Mouse (Mus musculus) B cell, adult 2 months (primary cell): ENCODE measurements around the gene Cpsf4l.

ENCODE experiments used
- DNase-seq, 2 experiments: peaks; one replicate each; pipeline ENCODE4 v3.0.0; 2022

The Cpsf4l gene

DNA sequence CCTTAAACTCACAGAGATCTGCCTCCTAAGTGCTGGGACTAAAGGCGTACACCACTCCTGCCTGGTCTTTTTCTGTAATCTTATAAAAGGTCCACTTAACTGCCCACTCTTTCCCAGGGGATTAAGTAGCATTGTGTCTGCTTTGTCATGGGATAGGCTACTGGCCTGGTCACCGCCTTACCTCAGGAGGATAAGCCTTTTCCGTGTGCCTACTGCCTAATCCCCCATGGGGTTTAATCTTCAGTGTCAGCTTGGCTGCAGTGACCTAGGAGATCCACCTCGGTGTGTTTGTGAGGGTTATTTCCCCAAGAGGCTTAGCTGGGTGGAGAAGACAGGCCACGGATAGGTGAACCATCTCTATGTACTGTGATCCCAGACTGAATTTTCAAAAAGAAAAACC is 12.2 kb downstream of the Cpsf4l start:
- no peak for DNase-seq

DNA sequence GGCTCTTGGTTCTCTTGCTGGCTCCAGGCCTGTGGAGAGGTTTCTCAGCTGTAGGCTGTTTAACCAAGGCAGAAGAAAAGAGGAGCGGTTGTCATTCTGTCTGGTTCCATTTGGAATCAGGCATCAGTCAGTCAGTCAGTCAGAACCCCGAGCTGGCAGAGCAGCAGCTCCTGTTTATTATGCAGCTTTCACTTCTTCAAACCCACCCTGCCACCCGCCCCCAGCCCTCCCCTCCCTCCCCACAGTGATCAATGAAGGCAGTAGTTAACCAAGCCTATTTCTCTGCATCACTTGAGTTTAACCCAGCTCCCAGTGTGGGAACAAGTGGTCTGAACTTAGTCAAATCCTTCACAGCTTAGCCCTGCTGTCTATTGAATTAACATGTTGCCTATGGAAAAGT is 18.0 kb downstream of the Cpsf4l start:
- peak in 1 of 2 experiments; percentile 15 for DNase-seq

DNA sequence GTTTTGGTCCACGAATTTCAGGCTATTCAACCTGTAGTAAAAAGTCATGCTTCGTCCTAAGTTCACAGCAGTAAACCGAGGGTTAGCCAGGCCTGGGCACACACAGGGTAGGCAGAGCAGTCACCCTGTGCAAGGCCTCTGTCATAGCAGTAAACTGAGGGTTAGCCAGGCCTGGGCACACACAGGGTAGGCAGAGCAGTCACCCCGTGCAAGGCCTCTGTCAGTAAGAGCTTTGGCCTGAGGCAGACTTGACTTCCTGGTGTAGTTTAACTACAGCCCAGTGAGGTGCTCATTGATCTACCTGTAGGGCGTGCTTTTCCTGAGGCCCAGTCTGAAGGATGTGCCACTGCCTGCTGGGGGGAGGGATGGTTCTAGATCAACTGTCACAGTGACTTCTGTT is 18.5 kb downstream of the Cpsf4l start:
- DNase-seq, result no peak

DNA sequence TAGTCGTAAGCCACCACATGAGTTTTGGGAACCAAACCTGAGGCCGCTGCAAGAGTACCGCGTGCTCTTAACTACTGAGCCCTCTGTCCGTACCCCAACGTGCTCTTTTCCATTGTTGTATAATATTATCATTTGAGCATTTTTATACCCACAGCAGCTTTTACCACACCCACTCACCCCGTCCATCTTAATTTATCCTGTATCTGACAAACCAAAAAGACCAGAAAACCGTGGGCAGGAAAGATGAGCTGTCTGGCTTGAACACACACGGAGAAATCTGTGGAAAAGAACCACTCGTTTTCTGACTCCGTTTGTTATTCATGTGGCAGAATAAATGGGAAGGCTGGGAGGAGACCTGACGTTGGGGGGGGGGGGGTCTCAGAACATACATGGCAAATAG is 19.3 kb downstream of the Cpsf4l start:
- no peak for DNase-seq

DNA sequence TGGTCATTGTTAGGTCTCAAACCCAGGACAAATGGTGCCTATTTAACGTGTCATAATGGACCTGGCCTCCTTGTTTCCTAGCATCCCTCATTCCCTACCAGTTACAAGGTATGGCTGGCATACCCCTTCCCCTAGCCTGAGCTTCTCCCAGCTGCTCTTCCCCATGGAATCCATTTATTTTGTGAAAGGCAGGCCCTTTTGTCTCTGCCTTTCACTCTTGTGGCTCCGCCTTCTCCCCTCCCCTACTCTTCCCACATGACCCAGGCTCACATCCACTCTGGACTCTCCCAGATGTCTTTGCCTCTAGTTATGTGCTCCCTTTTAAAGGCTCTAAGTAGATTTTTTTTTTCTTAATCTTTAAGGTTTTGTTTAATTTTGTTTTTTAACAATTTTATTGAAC is 22.8 kb downstream of the Cpsf4l start:
- DNase-seq, result no peak

DNA sequence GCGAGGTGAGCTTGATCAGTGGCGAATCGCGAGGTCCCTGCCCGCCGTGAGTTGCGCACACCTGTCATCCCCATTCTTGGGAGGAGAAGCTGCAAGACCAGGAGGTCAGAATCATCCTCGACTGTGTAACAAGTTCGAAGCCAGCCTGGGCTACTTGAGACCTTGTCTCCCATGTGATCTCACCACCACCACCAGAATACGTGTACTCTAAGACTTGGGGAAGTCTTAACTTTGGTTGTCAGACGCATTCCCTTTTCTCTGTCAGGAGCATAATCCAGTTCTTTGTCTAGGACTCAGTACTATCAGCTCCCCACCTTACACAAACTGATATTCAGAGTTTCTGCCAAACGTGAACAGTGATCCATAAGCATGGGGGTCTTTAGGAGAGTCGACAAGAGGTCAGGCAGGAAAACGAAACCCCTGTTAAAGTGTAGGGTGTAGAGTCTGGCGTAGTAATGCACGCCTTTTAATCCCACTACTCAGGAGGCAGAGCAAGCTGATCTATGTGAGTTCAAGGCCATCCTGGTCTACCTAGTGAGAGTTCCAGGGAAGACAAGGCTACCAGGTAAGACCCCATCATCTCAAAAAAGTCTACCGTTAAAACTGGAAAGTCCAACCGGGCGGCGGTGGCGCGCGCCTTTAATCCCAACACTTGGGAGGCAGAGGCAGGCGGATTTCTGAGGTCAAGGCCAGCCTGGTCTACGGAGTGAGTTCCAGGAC is 24.9 kb downstream of the Cpsf4l start:
- DNase-seq, result no peak

DNA sequence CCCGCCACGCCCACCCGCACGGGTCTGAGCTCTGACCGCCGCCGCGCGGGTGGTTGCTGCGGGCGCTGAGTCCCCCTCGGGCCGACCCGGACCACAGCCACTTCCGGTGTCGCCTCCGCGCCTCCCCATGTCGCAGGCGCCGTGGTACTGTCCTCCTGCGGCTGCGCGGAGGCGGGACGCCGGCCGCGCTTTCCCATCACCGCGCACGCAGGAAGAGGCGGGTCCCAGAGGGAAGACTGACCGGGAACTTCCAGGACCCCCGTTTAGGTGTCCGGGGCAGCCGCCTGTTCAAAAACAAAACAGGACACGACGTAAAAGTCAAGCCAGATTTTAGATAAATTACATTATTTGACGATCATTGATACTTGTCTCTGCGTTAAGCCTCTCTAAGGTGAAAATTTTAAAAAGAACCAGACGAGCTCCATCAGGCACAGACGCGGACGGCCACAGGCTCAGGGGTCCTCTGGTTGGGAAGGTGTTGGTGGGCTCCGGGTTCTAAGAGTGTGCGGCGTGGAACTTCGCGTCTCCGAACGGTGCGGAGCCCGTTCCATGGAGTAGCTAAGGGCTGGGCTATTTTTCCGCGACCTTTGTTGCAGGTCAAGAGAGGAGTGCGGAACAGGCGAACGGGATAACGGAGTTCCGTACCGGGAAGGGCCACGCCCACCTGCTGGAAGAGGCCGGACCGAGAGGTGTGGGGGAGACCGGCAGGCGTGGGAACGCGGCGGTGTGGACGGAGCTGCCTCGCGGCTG is 25.7 kb downstream of the Cpsf4l start, which contains the start of the genes Fam104a and D11Wsu47e:
Gene Fam104a, minus strand, starts transcription at position 199 of the 750 bp plus-strand sequence.
Gene D11Wsu47e, plus strand, starts transcription at position 456 of the 750 bp plus-strand sequence.
- peak; percentile 95 for DNase-seq

DNA sequence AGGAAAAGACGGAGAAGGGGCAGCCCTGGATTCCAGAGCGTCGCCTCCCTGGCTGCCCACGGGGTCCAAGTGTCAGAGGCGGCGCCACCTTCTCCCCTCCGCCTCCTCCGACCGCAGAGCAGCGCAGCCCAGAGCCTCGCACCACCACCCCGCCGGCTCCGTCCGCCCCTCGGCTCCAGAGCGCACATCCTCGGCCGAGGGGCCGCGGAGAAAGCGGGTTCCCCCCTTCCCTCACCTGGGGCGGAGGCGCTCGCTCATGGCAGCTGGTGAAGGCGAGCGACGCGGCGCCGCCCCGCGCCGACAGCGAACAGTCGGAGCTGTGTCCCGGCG is 26.2 kb downstream of the Cpsf4l start:
- DNase-seq, result no peak

DNA sequence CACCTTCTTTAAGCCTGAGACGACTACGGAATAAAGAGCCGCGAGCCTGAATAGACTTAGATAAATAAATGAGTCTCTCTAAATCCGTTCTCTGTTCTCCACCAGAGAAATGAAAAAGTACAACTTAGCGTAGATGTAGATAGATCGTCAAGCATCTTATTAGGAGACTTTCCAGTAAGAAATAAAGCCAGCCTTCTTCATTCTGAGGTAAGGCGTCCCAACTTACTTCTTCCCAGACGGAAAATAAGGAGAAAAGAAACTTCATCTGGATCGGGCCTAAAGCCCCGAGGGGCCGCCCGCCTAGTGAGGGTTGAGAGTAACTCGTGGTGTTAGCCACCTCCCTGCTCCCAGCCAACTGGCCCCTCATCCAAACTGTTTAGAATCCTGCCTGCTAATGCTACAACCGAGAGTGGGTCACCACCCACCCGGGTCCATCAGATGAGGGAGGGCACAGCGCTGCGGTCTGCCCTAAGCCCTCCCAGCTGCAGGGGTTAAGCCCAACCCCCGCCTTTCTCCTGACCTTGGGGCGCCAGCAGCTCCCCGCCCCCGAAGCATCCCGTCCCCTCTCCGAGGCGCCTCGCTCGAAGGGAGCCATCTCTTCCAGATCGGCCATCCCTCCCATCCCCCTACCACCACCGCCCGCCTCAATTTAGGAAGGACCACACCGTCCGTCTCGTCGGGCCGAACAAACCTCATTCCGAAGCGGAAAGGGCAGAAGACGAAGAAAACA is 26.8 kb downstream of the Cpsf4l start:
- DNase-seq, result peak; percentile 46 to 54

DNA sequence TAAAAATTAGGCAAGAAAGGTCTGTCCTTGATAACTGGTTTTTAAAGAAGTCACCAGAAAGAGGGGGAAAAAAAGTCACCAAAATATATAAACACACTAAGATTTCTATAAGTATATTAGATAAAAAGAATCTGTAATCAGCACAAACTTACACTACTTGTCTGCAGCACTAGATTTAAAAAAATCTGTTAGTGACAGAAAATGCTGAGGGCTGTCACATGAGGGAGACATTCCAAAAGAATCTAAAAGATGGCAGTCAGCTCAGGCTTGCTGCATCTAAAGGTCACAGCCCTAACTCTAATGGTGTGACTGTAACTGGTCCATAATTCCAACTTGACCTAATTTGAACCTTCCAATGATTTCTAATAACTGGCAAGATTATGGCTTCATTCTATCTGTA is 27.8 kb downstream of the Cpsf4l start:
- no peak for DNase-seq

DNA sequence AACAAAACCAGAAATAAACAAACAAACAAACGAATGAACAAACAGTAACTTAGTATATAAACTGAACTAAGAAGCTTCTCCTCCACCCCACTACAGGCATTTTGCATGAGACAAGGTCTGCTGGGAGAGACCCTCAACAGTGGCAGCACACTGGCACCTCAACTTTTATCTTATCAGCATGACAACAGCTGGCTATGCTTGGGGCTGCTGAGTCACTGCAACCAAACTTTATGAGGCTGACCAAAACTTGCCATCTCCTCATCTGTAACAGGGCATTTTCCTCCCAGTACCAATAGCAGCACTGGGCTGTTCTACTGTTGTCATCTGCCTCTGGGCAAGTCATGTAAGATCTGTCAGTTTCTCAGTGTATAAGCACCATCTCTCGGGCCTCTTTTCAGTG is 28.9 kb downstream of the Cpsf4l start:
- no peak for DNase-seq

DNA sequence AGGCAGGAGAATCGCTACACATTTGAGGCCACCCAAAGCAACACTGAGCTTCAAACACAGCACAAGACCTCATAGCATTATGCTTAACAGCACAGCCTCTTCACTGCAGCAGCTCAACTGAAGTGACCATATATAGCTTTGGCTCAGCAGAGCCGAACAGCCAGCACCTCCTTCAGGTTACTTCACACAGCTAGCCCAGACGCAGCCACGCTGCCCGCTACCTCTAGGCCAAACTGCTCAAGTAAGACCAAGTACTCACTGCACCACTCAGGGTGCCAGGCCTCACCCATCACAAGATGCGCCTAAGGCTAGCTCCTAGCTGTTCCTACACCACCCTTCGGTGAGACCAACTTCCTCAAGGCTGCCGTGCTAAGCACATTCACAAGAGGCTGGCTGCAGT is 31.4 kb downstream of the Cpsf4l start:
- no peak for DNase-seq

DNA sequence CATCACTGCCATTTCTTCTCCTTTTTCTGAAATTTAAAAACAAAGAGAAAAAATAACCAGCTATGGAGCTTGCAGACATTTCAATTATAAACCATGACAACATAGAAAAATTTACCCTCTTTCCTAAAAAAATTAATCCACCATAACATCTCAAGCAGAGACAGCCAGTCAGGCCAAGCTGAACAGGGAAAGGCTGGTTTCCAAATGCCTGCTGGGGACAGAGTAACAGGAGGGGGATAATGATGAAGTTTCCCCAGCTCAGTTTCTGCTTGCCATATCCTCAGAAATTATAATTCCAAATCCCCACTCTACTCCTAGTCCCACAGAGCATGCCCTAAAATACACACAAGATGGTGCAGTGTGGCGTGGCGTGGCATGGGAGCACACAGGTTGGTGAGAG is 32.4 kb downstream of the Cpsf4l start:
- DNase-seq, result no peak

DNA sequence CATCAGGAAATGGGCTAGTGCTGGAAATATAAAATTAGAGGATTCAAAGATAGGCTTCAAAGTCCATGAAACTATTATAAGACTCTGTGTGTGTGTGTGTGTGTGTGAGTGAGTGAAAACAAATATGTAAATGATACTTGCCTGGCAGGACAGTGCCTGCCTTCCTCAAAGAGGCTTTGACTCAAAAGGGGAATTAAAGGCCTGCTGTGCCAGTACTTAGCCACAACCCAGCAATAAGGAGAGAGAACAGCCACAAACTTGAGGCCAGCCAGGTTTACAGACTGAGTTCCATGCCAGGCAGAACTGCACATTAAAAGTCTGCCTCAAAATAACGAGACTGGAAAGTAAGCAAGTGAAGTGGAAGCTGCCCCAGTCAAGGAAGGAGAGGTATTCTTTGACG is 33.0 kb downstream of the Cpsf4l start:
- no peak for DNase-seq

DNA sequence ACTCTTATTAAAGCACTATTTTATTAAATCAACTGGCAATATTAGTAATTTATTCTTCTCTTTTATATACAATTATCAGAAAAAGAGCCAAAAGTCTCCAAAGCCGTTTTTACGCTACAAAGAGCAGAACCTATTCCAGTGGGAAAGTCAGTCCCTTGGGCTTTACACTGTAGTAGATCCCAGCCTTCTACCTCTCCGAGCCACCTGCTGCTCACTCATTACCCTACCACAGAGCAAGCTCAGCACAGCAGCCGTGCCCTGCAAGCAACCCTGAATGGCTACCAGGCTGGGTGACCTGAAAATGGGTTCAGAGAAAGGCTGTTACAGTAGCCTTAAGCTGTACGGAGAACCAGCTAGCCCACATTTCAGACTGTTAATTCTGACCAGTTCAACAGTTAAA is 35.2 kb downstream of the Cpsf4l start:
- DNase-seq, result no peak

DNA sequence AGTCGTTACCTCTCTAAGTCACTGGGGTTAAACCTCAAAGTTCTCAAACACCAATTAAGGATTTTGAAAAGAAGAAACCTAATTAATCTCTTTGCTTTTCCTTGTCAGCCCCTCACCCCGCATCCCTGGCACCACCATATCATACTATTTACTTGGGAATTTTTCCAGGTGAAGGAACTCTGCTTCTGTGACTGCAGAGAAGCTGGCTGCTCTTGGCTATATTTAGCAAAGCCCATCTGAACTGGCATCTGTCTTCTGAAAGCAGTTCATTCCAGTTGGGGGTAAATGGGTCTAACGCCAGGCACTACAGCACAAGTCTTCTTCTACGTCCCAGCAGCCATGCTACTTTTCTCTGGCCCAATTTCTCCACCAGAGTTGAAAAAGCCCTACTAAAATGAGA is 36.2 kb downstream of the Cpsf4l start:
- no peak for DNase-seq

DNA sequence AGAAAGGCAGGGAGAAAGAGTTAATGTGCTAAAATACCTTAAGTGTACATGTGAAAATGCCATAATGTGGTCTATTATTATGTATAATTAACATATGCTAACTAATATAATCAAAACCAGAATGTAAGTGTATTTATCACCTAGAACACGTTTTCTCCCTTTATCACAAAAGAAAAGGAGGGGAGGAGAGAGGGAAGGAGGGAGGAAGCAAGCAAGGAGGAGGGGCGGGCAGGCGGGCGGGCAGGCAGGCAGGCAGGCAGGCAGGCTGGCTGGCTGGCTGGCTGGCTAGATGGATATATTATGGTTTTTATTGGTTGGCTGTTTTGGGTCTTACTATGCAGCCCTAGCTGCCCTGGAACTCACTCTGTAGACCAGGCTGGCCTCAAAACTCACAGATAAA is 40.1 kb downstream of the Cpsf4l start:
- DNase-seq, result no peak

DNA sequence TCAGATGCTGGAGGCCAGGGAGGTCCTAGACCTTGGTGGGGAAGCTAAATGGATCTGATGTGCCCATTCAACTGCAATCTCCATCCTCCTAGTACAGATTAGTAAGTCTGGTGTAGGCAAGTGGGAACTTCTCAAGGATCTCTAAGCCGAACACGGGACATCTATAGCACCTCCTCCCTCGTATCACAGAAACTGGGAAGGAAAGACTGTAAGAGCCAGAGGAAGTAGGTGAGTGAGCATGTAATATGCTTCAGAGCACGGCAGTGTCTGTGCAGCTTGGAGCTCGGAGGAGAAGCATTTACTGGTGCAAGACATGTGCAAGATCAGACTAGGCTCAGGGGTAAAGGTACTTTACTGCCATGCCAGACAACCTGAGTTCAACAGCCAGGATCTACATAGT is 41.0 kb downstream of the Cpsf4l start:
- no peak for DNase-seq

DNA sequence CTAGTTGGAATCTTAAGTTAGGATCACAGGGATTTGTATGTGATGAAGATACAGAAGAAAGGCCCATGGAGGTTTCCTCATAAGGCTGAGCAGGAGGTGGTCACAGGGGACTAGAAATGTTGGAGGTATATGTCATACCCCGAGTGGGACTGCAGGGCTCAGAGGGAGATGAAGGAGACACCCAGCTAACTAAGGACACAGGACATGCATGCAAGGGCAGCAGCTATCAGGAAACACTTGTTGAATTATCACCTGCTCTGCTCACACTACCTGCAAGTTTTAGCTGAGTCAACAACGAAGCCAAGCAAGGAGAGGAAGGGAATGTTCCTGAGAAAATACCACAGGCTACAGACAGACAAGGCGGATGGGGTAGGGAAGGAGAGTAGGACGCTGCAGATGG is 42.1 kb downstream of the Cpsf4l start:
- no peak for DNase-seq

DNA sequence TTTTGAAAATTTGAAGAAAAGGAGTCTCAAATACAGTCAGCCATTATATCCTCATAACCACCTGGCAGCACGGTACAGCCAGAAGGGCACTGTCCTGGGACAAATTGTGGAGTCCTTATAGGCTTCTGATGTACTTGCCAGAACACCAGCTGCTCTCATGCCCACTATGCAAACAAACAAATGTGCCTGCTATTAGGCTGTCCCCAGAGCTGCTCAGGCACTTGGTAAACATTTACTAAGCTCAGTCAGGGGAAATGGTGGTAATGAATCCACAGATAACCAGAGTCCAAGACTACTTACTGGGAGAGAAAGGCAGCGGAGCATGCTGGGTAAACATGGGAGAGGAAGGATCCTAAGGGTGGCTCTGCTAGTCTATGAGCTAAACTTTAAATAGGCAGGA is 42.7 kb downstream of the Cpsf4l start:
- DNase-seq, result no peak

DNA sequence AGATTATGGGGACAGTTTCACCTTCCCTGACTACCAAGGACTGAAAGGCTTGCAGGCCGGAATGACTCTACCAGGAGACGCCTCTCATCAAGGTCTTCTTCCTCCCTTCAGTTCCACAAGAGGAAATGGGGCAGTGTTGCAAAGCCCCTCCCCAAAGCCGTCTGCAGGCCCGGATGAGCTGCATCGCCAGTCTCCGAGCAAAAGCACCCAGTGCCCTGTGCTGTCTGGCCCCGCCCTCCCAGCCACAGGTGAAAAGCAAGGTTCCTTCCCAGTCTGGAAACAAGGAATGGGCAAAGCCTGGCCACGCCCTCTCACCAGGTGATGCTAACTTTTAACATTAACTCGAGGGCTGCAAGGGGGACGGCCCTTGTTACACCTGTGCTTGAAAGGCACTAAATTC is 43.2 kb downstream of the Cpsf4l start:
- DNase-seq, result no peak

DNA sequence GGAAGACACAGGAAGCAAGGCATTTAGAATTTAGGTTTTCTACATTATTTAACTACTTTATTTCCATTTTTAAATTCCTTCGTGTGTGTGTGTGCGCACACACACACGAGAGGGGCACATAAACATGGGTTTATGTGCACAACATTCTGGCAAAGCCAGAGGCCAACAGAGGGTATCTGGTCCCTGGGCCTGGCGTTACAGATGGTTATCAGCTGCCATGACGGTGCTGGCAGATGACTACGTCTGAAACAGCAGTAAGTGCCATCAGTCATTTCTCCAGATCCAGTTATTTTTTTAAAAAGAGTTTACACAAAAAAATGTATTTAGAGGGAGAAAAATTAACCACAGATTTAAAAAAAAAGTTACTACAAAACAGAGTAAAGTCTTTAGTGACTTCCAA is 43.6 kb downstream of the Cpsf4l start:
- DNase-seq, result no peak

DNA sequence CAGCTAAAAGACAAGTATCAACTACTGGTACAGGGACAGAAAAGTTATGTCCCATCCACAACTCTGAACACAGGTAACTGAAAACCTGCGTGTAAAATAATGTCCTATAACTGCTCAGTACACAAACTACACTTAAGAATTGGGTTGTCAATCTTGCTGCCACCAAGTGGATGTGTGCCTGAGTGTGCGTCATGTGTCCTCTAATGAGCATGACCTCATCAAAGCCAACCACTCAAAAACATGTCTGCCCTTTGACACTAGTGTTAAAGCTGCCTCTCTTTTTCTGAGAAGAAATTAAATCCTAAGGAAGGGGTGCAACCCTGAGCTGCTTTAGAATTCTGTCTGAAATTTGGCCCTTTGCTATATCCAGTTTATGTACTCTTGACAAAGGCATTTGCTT is 45.5 kb downstream of the Cpsf4l start:
- DNase-seq, result no peak

DNA sequence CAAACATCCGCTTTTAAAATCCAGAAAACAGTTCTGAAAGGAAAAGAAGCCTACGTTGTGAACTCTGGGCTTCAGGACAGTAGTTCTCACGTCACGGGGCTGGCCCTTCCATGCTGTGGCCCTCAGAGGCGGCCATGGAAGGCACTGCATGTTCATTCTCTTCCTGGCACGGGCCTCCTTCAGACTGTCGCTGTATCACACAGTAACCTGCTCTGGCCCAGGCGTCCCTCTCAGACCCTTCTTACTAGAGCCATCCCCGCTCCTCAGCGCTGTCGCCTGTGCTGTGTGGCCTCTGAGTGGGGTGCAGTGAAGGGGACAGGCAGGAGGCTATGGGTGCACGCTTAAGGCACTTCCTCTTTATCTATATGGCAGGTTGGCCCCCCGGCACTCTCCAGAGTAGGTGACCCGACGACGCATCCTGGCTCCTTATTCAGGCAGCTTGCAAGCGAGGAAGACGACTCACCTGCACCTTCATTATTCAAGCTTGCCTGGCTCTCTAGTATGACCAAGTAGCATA is 47.9 kb downstream of the Cpsf4l start:
- DNase-seq, result no peak
